Mouse (Mus musculus): ENCODE data around the gene Syngr2. TPM values are rescaled to one million over a fixed set of nuclear protein-coding genes. Genes with fewer than 3 reads are reported as not detected.
"Not testable (repeated sequence)": the region's sequence is repeated elsewhere in the genome, so short reads cannot be mapped to it uniquely, and the experiment has no call there.

The Syngr2 gene
- polyA plus RNA-seq, 1 experiment: 30.4 TPM

- H3K4me3 ChIP-seq (ENCODE audit: insufficient read depth, low read depth, low read length): no peak overlapping the region
- peaks cover 31% of the 10 kb centered on the region for H3K4me1 ChIP-seq (ENCODE audit: control insufficient read depth, insufficient read depth, insufficient read length, low read length)
- peak overlapping the region; percentile 69 for H3K27ac ChIP-seq (replicated peaks; ENCODE audit: low read depth, low read length)
Measured at GRCm38 (mm10) chr11:117828888-117829604, 19.6 kb downstream of the Syngr2 start.

DNA sequence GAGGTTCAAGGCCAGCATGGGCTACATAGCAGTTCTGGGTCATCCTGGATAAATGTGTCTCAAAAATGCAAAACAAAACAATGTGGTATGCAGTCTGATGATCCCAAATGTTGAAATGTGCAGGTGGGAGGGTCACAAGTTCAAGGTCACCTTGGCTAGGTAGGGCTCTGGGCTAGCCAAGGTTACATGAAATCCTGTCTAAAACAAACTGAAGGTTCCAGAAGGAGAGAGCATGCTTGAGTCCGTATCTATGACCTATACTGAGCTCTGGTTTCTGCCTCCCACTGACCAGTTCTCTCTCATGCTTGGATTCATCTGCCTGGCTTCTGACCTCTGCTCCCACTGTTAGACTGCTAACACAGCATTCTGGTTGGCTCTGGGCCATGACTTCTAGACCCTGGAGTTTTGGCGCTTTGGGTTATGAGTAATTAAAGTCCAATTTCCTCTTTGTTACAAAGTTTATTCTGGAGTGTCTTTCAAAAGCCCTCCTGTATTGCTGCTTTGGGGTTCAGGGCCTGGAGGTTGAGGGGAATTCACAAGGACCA lies 20.3 kb downstream of the Syngr2 start:
- H3K27ac ChIP-seq (replicated peaks; ENCODE audit: low read depth, low read length): peak overlapping the region; percentile 62
- H3K4me3 ChIP-seq (ENCODE audit: insufficient read depth, low read depth, low read length): no peak overlapping the region
- peaks cover 31% of the 10 kb centered on the region for H3K4me1 ChIP-seq (ENCODE audit: control insufficient read depth, insufficient read depth, insufficient read length, low read length)

DNA sequence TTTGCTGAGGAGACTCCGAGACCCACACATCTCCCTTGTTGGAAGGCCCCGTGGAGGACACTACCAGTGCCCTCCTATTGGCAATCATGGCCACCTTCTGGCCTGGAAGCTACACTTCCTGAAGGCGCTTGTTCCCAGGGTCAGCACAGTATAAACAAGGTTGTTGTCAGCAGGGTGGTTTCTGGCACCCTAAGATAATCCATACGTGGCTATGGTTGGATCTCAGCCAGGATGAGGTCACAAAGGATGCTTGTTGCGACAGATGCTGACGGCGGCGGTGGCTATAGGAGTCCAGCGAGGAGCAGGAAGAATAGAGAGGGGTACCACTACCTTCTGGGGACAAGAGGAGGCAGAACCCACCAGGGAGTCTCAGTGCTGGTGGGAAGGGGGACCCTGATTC lies 20.9 kb downstream of the Syngr2 start:
- no peak overlapping the region for H3K4me3 ChIP-seq (ENCODE audit: insufficient read depth, low read depth, low read length)
- peaks cover 31% of the 10 kb centered on the region for H3K4me1 ChIP-seq (ENCODE audit: control insufficient read depth, insufficient read depth, insufficient read length, low read length)
- H3K27ac ChIP-seq (replicated peaks; ENCODE audit: low read depth, low read length): peak overlapping the region; percentile 62

- Histone ChIP-seq H3K4me3 (ENCODE audit: insufficient read depth, low read depth, low read length) (peak overlapping the region; percentile 73), H3K4me1 (ENCODE audit: control insufficient read depth, insufficient read depth, insufficient read length, low read length) (peaks cover 28% of the 10 kb centered on the region), H3K27ac (replicated peaks; ENCODE audit: low read depth, low read length) (no peak overlapping the region)
Measured at GRCm38 (mm10) chr11:117832086-117832969, 22.9 kb downstream of the Syngr2 start.

GRCm38 (mm10) chr11:117833509-117833908 lies 24.0 kb downstream of the Syngr2 start:
- H3K27ac ChIP-seq (replicated peaks; ENCODE audit: low read depth, low read length); H3K4me3 ChIP-seq (ENCODE audit: insufficient read depth, low read depth, low read length): not testable (repeated sequence)
- H3K4me1 ChIP-seq (ENCODE audit: control insufficient read depth, insufficient read depth, insufficient read length, low read length): peaks cover 21% of the 10 kb centered on the region

- Histone ChIP-seq H3K4me3 (ENCODE audit: insufficient read depth, low read depth, low read length) (no peak overlapping the region), H3K4me1 (ENCODE audit: control insufficient read depth, insufficient read depth, insufficient read length, low read length) (peaks cover 17% of the 10 kb centered on the region), H3K27ac (replicated peaks; ENCODE audit: low read depth, low read length) (no peak overlapping the region)
Measured at GRCm38 (mm10) chr11:117834086-117834485, 24.6 kb downstream of the Syngr2 start.

- Histone ChIP-seq H3K4me3 (ENCODE audit: insufficient read depth, low read depth, low read length) (peak overlapping the region; percentile 44), H3K4me1 (ENCODE audit: control insufficient read depth, insufficient read depth, insufficient read length, low read length) (peaks cover 4% of the 10 kb centered on the region; the same call in 1 of the 2 replicates), H3K27ac (replicated peaks; ENCODE audit: low read depth, low read length) (no peak overlapping the region)
Measured at GRCm38 (mm10) chr11:117836306-117836705, 26.8 kb downstream of the Syngr2 start.

GRCm38 (mm10) chr11:117838572-117838971 lies 29.1 kb downstream of the Syngr2 start:
- Histone ChIP-seq H3K4me1 (ENCODE audit: control insufficient read depth, insufficient read depth, insufficient read length, low read length) (no peaks in the 10 kb centered on the region), H3K4me3 (ENCODE audit: insufficient read depth, low read depth, low read length) (no peak overlapping the region), H3K27ac (replicated peaks; ENCODE audit: low read depth, low read length) (no peak overlapping the region)

DNA sequence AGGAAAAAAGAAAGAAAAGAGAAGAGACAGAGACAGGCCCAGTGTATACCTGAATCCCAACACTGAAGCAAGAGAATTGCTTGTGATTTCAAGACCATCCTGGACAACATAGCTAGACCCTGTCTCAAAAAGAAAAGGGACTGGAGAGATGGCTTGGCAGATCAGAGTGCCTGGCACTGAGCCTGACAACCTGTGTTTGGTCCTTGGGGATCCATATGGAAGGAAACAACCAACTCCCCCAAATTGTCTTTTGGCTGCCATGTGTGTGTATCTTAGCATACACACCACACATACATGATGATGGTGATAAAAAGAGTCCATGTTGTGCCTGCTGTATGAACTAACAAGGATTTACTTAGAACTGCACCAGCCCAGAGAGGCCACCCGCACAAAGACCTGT lies 29.6 kb downstream of the Syngr2 start:
- H3K4me3 ChIP-seq (ENCODE audit: insufficient read depth, low read depth, low read length): no peak overlapping the region
- H3K27ac ChIP-seq (replicated peaks; ENCODE audit: low read depth, low read length): no peak overlapping the region
- H3K4me1 ChIP-seq (ENCODE audit: control insufficient read depth, insufficient read depth, insufficient read length, low read length): no peaks in the 10 kb centered on the region

DNA sequence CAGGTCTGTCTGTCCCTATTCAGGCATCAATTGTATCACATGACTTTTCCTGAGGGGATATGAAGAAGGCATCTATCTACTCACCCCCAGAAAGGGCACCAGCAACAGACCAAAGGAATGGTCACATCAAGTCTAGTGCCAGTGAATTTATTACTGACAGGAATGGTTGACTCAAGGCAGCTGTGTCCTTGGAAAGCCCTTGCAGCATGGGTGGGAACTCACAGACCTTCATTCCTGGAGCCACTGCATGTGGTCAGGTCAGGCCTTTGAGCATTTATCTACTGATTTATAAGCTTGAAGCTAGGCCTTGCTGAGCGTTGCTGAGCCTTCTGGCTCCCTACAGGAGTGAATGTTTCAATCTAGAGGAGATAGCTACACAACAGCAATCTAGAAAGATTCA lies 31.4 kb downstream of the Syngr2 start:
- no peak overlapping the region for H3K4me3 ChIP-seq (ENCODE audit: insufficient read depth, low read depth, low read length)
- no peaks in the 10 kb centered on the region for H3K4me1 ChIP-seq (ENCODE audit: control insufficient read depth, insufficient read depth, insufficient read length, low read length)
- H3K27ac ChIP-seq (replicated peaks; ENCODE audit: low read depth, low read length): no peak overlapping the region

- Histone ChIP-seq H3K27ac (replicated peaks; ENCODE audit: low read depth, low read length) (no peak overlapping the region), H3K4me3 (ENCODE audit: insufficient read depth, low read depth, low read length) (no peak overlapping the region), H3K4me1 (ENCODE audit: control insufficient read depth, insufficient read depth, insufficient read length, low read length) (no peaks in the 10 kb centered on the region; the same call in 1 of the 2 replicates)
Measured at GRCm38 (mm10) chr11:117843434-117843833, 34.0 kb downstream of the Syngr2 start.

- Histone ChIP-seq H3K27ac (replicated peaks; ENCODE audit: low read depth, low read length) (no peak overlapping the region), H3K4me1 (ENCODE audit: control insufficient read depth, insufficient read depth, insufficient read length, low read length) (no peaks in the 10 kb centered on the region; the same call in 1 of the 2 replicates), H3K4me3 (ENCODE audit: insufficient read depth, low read depth, low read length) (no peak overlapping the region)
Measured at GRCm38 (mm10) chr11:117844997-117845396, 35.5 kb downstream of the Syngr2 start.

DNA sequence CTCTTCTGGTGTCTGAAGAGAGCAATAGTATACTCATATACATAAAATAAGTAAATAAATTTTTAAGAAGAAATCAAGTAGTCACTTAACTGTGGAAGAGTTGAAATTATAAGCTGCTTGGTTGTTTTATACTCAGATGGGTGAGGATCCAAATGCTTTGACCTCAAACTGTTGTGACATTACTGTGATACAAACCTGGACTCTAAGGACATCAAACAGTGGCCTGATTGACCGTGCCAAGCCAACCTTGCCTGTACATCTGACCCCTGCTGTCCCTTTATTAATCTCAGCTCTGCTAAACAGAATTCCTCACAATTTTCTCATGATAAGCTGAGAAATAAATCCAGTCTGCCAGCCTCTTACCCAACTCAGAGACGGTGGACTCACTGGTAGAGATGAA lies 36.2 kb downstream of the Syngr2 start:
- no peak overlapping the region for H3K27ac ChIP-seq (replicated peaks; ENCODE audit: low read depth, low read length)
- H3K4me1 ChIP-seq (ENCODE audit: control insufficient read depth, insufficient read depth, insufficient read length, low read length): no peaks in the 10 kb centered on the region; the same call in 1 of the 2 replicates
- H3K4me3 ChIP-seq (ENCODE audit: insufficient read depth, low read depth, low read length): no peak overlapping the region

GRCm38 (mm10) chr11:117846640-117847039 lies 37.2 kb downstream of the Syngr2 start:
- Histone ChIP-seq H3K4me3 (ENCODE audit: insufficient read depth, low read depth, low read length) (no peak overlapping the region), H3K4me1 (ENCODE audit: control insufficient read depth, insufficient read depth, insufficient read length, low read length) (no peaks in the 10 kb centered on the region; the same call in 1 of the 2 replicates), H3K27ac (replicated peaks; ENCODE audit: low read depth, low read length) (no peak overlapping the region)

DNA sequence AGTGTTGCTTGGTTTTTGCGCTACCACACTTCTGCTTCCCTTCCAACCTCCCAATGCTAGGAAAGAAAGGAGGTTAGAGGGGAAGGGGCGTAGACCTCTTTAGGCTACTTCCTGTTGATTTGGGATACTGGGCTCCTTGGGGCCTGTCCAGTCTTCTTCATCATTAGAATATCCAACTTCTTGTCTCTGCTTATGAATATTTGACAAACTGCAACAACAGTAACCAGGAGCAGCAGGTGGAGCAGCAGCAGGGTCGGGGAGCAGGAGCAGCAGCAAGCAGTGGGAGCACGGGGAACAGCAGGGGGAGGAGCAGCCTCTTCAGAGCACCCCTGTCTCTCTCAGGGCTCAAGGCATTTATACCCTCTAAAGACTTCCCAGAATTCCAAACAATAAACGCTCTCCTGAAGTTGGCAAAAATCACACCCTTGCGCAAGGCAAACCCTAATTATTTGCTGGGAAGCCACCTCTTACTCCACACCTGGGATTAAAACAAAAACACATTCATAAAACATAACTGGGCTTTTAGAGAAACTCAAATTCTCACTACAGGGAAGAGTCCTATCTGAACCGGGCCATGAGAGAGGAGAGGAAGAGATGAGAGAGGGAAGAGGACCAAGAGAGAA lies 38.2 kb downstream of the Syngr2 start:
- Histone ChIP-seq H3K4me1 (ENCODE audit: control insufficient read depth, insufficient read depth, insufficient read length, low read length) (no peaks in the 10 kb centered on the region; the same call in 1 of the 2 replicates), H3K27ac (replicated peaks; ENCODE audit: low read depth, low read length) (peak overlapping the region; percentile 71), H3K4me3 (ENCODE audit: insufficient read depth, low read depth, low read length) (peak overlapping the region; percentile 92)
